Mouse (Mus musculus): ENCODE measurements around the gene Gm20388. TPM values are rescaled to one million over a fixed set of nuclear protein-coding genes. Genes with fewer than 3 reads are reported as not detected.
A peak's percentile ranks its signal among the peaks of the same experiment; 100 is the strongest.

The Gm20388 gene
- total RNA-seq, 2 experiments from 2014 or later, result 2.4 to 2.6 TPM

- no peak; the same call in 1 of the 2 replicates for TF ChIP-seq CTCF (IDR thresholded peaks at IDR 0.05)
- intact Hi-C loops (cut with DNase I), result no loop called here
- Histone ChIP-seq H3K4me3 (no peak overlapping the region), H3K27ac (no peak overlapping the region; the same call in 1 of the 2 replicates)
- no peak for DNase-seq (ENCODE audit: extremely low spot score in 1 of 2, low spot score in 2 of 2)
Measured at GRCm38 (mm10) chr8:122719500-122720065, 2808.9 kb downstream of the Gm20388 start.

GRCm38 (mm10) chr8:122720070-122720729 lies 2809.6 kb downstream of the Gm20388 start:
- intact Hi-C loops (cut with DNase I), result no loop called here
- no peak for TF ChIP-seq CTCF (IDR thresholded peaks at IDR 0.05)
- Histone ChIP-seq H3K4me3 (peak overlapping the region; percentile 20), H3K27ac (no peak overlapping the region; the same call in 1 of the 2 replicates)
- peak; percentile 24 to 54 for DNase-seq (ENCODE audit: extremely low spot score in 1 of 2, low spot score in 2 of 2)

- intact Hi-C loops (cut with DNase I), result no loop called here
- TF ChIP-seq CTCF (IDR thresholded peaks at IDR 0.05), result no peak
- peak in 1 of 2 experiments; percentile 12 for DNase-seq (ENCODE audit: extremely low spot score in 1 of 2, low spot score in 2 of 2)
- no peak overlapping the region; the same call in 1 of the 2 replicates for H3K27ac ChIP-seq
- no peak overlapping the region for H3K4me3 ChIP-seq
Measured at GRCm38 (mm10) chr8:122720811-122721640, 2810.4 kb downstream of the Gm20388 start.

GRCm38 (mm10) chr8:122725187-122725586 lies 2814.5 kb downstream of the Gm20388 start:
- TF ChIP-seq CTCF (IDR thresholded peaks at IDR 0.05), result no peak
- Histone ChIP-seq H3K4me3 (no peak overlapping the region), H3K27ac (no peak overlapping the region)
- intact Hi-C loops (cut with DNase I), result no loop called here
- DNase-seq (ENCODE audit: extremely low spot score in 1 of 2, low spot score in 2 of 2), result no peak

- no peak for DNase-seq (ENCODE audit: extremely low spot score in 1 of 2, low spot score in 2 of 2)
- intact Hi-C loops (cut with DNase I), result no loop called here
- H3K27ac ChIP-seq, result no peak overlapping the region
- TF ChIP-seq CTCF (IDR thresholded peaks at IDR 0.05), result no peak
- H3K4me3 ChIP-seq, result no peak overlapping the region
Measured at GRCm38 (mm10) chr8:122726789-122727188, 2816.1 kb downstream of the Gm20388 start.

GRCm38 (mm10) chr8:122727412-122727811 lies 2816.8 kb downstream of the Gm20388 start:
- Histone ChIP-seq H3K4me3 (no peak overlapping the region), H3K27ac (no peak overlapping the region)
- TF ChIP-seq CTCF (IDR thresholded peaks at IDR 0.05), result no peak
- intact Hi-C loops (cut with DNase I), result no loop called here
- no peak for DNase-seq (ENCODE audit: extremely low spot score in 1 of 2, low spot score in 2 of 2)

GRCm38 (mm10) chr8:122728630-122729029 lies 2818.0 kb downstream of the Gm20388 start:
- H3K27ac ChIP-seq, result no peak overlapping the region
- DNase-seq (ENCODE audit: extremely low spot score in 1 of 2, low spot score in 2 of 2), result no peak
- intact Hi-C loops (cut with DNase I), result no loop called here
- H3K4me3 ChIP-seq, result no peak overlapping the region
- no peak for TF ChIP-seq CTCF (IDR thresholded peaks at IDR 0.05)

GRCm38 (mm10) chr8:122735110-122735509 lies 2824.5 kb downstream of the Gm20388 start:
- no peak for TF ChIP-seq CTCF (IDR thresholded peaks at IDR 0.05)
- no peak overlapping the region for H3K4me3 ChIP-seq
- DNase-seq (ENCODE audit: extremely low spot score in 1 of 2, low spot score in 2 of 2), result no peak
- no peak overlapping the region for H3K27ac ChIP-seq
- intact Hi-C loops (cut with DNase I), result no loop called here

- Histone ChIP-seq H3K27ac (no peak overlapping the region), H3K4me3 (no peak overlapping the region)
- DNase-seq (ENCODE audit: extremely low spot score in 1 of 2, low spot score in 2 of 2), result no peak
- intact Hi-C loops (cut with DNase I), result no loop called here
- TF ChIP-seq CTCF (IDR thresholded peaks at IDR 0.05), result no peak
Measured at GRCm38 (mm10) chr8:122735542-122736473, 2825.2 kb downstream of the Gm20388 start.

- H3K4me3 ChIP-seq, result no peak overlapping the region
- TF ChIP-seq CTCF (IDR thresholded peaks at IDR 0.05), result no peak
- no peak overlapping the region for H3K27ac ChIP-seq
- no peak for DNase-seq (ENCODE audit: extremely low spot score in 1 of 2, low spot score in 2 of 2)
- intact Hi-C loops (cut with DNase I), result no loop called here
Measured at GRCm38 (mm10) chr8:122736623-122737022, 2826.0 kb downstream of the Gm20388 start.

GRCm38 (mm10) chr8:122737071-122737470 lies 2826.4 kb downstream of the Gm20388 start:
- Histone ChIP-seq H3K27ac (no peak overlapping the region), H3K4me3 (no peak overlapping the region)
- intact Hi-C loops (cut with DNase I), result no loop called here
- TF ChIP-seq CTCF (IDR thresholded peaks at IDR 0.05), result no peak
- DNase-seq (ENCODE audit: extremely low spot score in 1 of 2, low spot score in 2 of 2), result no peak
